Mouse (Mus musculus) left cerebral cortex, postnatal 14 days (tissue): ENCODE measurements at regions not wholly inside any gene's neighbourhood (a gene's known extent, or its start where the extent isn't known, plus 50 kb on each side); places are given as distances from the start of the nearest gene placed in this dataset.

Source experiments
- DNase-seq, 2 experiments: peaks; one replicate each; pipeline ENCODE4 v3.0.0; 2021 to 2022; ENCODE audit warnings: low spot score in 2 of 2, mixed read lengths in 1 of 2
- intact Hi-C: fragments of 180-260 bp; cut with DNase I; formaldehyde crosslinking; loops from one replicate; pipeline ENCODE4 v1.15.1; 2025

GRCm38 (mm10) chr9:43568851-43569250 lies 174.9 kb upstream of the Nectin1 start:
- no peak for DNase-seq
- intact Hi-C loops: no loop called here

GRCm38 (mm10) chr9:43571086-43571485 lies 172.7 kb upstream of the Nectin1 start:
- intact Hi-C loops: loop anchor here (5.0 kb wide), 1 partner anchor 171 kb away; the partner anchor contains the start of gene Nectin1
- no peak for DNase-seq

- intact Hi-C loops: no loop called here
- no peak for DNase-seq
Measured at GRCm38 (mm10) chr9:43575659-43576058, 168.1 kb upstream of the Nectin1 start.

- intact Hi-C loops: no loop called here
- DNase-seq: no peak
Measured at GRCm38 (mm10) chr9:43580653-43581052, 163.1 kb upstream of the Nectin1 start.

- intact Hi-C loops: no loop called here
- DNase-seq: no peak
Measured at GRCm38 (mm10) chr9:43585616-43586015, 158.2 kb upstream of the Nectin1 start.

GRCm38 (mm10) chr9:43593236-43593635 lies 150.5 kb upstream of the Nectin1 start:
- DNase-seq: peak; percentile 78 to 90
- intact Hi-C loops: no loop called here

- intact Hi-C loops: no loop called here
- no peak for DNase-seq
Measured at GRCm38 (mm10) chr9:43594814-43595213, 149.0 kb upstream of the Nectin1 start.

- no peak for DNase-seq
- intact Hi-C loops: no loop called here
Measured at GRCm38 (mm10) chr9:43595461-43595860, 148.3 kb upstream of the Nectin1 start.

- intact Hi-C loops: no loop called here
- no peak for DNase-seq
Measured at GRCm38 (mm10) chr9:43600396-43600795, 143.4 kb upstream of the Nectin1 start.

- DNase-seq: no peak
- intact Hi-C loops: no loop called here
Measured at GRCm38 (mm10) chr9:43617632-43618031, 126.2 kb upstream of the Nectin1 start.

- DNase-seq: no peak
- intact Hi-C loops: no loop called here
Measured at GRCm38 (mm10) chr9:43627558-43627957, 116.2 kb upstream of the Nectin1 start.

- intact Hi-C loops: no loop called here
- DNase-seq: no peak
Measured at GRCm38 (mm10) chr9:43628786-43629185, 115.0 kb upstream of the Nectin1 start.

GRCm38 (mm10) chr9:43636372-43636965 lies 107.3 kb upstream of the Nectin1 start:
- intact Hi-C loops: no loop called here
- no peak for DNase-seq

- intact Hi-C loops: no loop called here
- no peak for DNase-seq
Measured at GRCm38 (mm10) chr9:43658186-43658585, 85.6 kb upstream of the Nectin1 start.

- DNase-seq: no peak
- intact Hi-C loops: no loop called here
Measured at GRCm38 (mm10) chr9:43659237-43659636, 84.5 kb upstream of the Nectin1 start.

GRCm38 (mm10) chr9:43660151-43660550 lies 83.6 kb upstream of the Nectin1 start:
- intact Hi-C loops: no loop called here
- DNase-seq: no peak

GRCm38 (mm10) chr9:43660896-43661563 lies 82.8 kb upstream of the Nectin1 start:
- no peak for DNase-seq
- intact Hi-C loops: no loop called here

- no peak for DNase-seq
- intact Hi-C loops: no loop called here
Measured at GRCm38 (mm10) chr9:43661646-43662045, 82.1 kb upstream of the Nectin1 start.

- DNase-seq: no peak
- intact Hi-C loops: no loop called here
Measured at GRCm38 (mm10) chr9:43667386-43667785, 76.4 kb upstream of the Nectin1 start.

- DNase-seq: no peak
- intact Hi-C loops: no loop called here
Measured at GRCm38 (mm10) chr9:43667974-43668373, 75.8 kb upstream of the Nectin1 start.

- DNase-seq: no peak
- intact Hi-C loops: no loop called here
Measured at GRCm38 (mm10) chr9:43668731-43669130, 75.1 kb upstream of the Nectin1 start.
